Mouse (Mus musculus): Measurements from ENCODE around the gene Ell2.

- TF ChIP-seq CTCF (IDR thresholded peaks at IDR 0.05; ENCODE audit: low read depth) (no peak), EP300 (optimal IDR thresholded peaks at IDR 0.05) (no peak)
Observed at GRCm38 (mm10) chr13:75727932-75728331, 21.4 kb downstream of the Ell2 start.
